Mouse (Mus musculus): ENCODE measurements around the gene Crisp4. TPM values are rescaled to one million over a fixed set of nuclear protein-coding genes. Genes with fewer than 3 reads are reported as not detected.

The Crisp4 gene
- polyA plus RNA-seq (2014; fragmentation: Nextera tagmentation; extraction: Ambion mirVana) = not detected in 2 replicates

GRCm38 (mm10) chr1:18145802-18146201 is at the start of gene Crisp4:
TSS of gene Crisp4 (minus strand) at chr1:18145902.
- H3K4me2 ChIP-seq = no peak within 1 kb of the TSS
- no peak for TF ChIP-seq CTCF (IDR thresholded peaks at IDR 0.05; ENCODE audit: low read depth)
- no peaks in the 10 kb centered on the region for H3K4me1 ChIP-seq (ENCODE audit: insufficient read depth)
- ATAC-seq (ENCODE audit: insufficient read depth) (no peak), DNase-seq (no peak)
- no peaks in the 10 kb centered on the region for H3K9me3 ChIP-seq (ENCODE audit: low read depth, low read length)
- no peak within 1 kb of the TSS for H3K4me3 ChIP-seq (ENCODE audit: low read depth, low read length)
- no peaks in the 10 kb centered on the region for H3K27me3 ChIP-seq (ENCODE audit: insufficient read depth, low read length)
- no peaks in the 10 kb centered on the region for H3K36me3 ChIP-seq (ENCODE audit: insufficient read depth)
- H3K9ac ChIP-seq = no peak within 1 kb of the TSS
- WGBS = 70% methylated on average over 3 of the region's 3 CpGs
- H3K27ac ChIP-seq (ENCODE audit: low read depth) = no peak within 1 kb of the TSS

- DNase-seq = no peak
- ATAC-seq (ENCODE audit: insufficient read depth) = no peak
- Histone ChIP-seq H3K4me2 (no peak overlapping the region), H3K9me3 (ENCODE audit: low read depth, low read length) (no peaks in the 10 kb centered on the region), H3K4me1 (ENCODE audit: insufficient read depth) (no peaks in the 10 kb centered on the region), H3K4me3 (ENCODE audit: low read depth, low read length) (no peak overlapping the region), H3K27ac (ENCODE audit: low read depth) (no peak overlapping the region), H3K36me3 (ENCODE audit: insufficient read depth) (no peaks in the 10 kb centered on the region), H3K9ac (no peak overlapping the region), H3K27me3 (ENCODE audit: insufficient read depth, low read length) (no peaks in the 10 kb centered on the region)
- TF ChIP-seq CTCF (IDR thresholded peaks at IDR 0.05; ENCODE audit: low read depth) = no peak
- WGBS = 41% methylated on average over 4 of the region's 4 CpGs
Measured at GRCm38 (mm10) chr1:18191719-18192118, 46.0 kb upstream of the Crisp4 start.

GRCm38 (mm10) chr1:18190714-18191712 is 45.3 kb upstream of the Crisp4 start:
- WGBS = 7% methylated on average over 1 of the region's 1 CpGs
- no peaks in the 10 kb centered on the region for H3K9me3 ChIP-seq (ENCODE audit: low read depth, low read length)
- ATAC-seq (ENCODE audit: insufficient read depth) (no peak), DNase-seq (no peak)
- H3K4me3 ChIP-seq (ENCODE audit: low read depth, low read length) = no peak overlapping the region
- no peaks in the 10 kb centered on the region for H3K4me1 ChIP-seq (ENCODE audit: insufficient read depth)
- no peak overlapping the region for H3K27ac ChIP-seq (ENCODE audit: low read depth)
- no peaks in the 10 kb centered on the region for H3K36me3 ChIP-seq (ENCODE audit: insufficient read depth)
- no peak for TF ChIP-seq CTCF (IDR thresholded peaks at IDR 0.05; ENCODE audit: low read depth)
- H3K9ac ChIP-seq = no peak overlapping the region
- no peaks in the 10 kb centered on the region for H3K27me3 ChIP-seq (ENCODE audit: insufficient read depth, low read length)
- H3K4me2 ChIP-seq = no peak overlapping the region

- H3K27ac ChIP-seq (ENCODE audit: low read depth) = no peak overlapping the region
- no peak for TF ChIP-seq CTCF (IDR thresholded peaks at IDR 0.05; ENCODE audit: low read depth)
- 58% methylated on average over 3 of the region's 3 CpGs for WGBS
- H3K4me3 ChIP-seq (ENCODE audit: low read depth, low read length) = no peak overlapping the region
- no peaks in the 10 kb centered on the region for H3K9me3 ChIP-seq (ENCODE audit: low read depth, low read length)
- DNase-seq = peak; percentile 75
- no peaks in the 10 kb centered on the region for H3K27me3 ChIP-seq (ENCODE audit: insufficient read depth, low read length)
- ATAC-seq (ENCODE audit: insufficient read depth) = peak; percentile 96
- H3K4me1 ChIP-seq (ENCODE audit: insufficient read depth) = no peaks in the 10 kb centered on the region
- no peak overlapping the region for H3K4me2 ChIP-seq
- H3K36me3 ChIP-seq (ENCODE audit: insufficient read depth) = no peaks in the 10 kb centered on the region
- no peak overlapping the region for H3K9ac ChIP-seq
Measured at GRCm38 (mm10) chr1:18181167-18181566, 35.5 kb upstream of the Crisp4 start.

GRCm38 (mm10) chr1:18170573-18170972 is 24.9 kb upstream of the Crisp4 start:
- H3K27me3 ChIP-seq (ENCODE audit: insufficient read depth, low read length) = no peaks in the 10 kb centered on the region
- H3K4me1 ChIP-seq (ENCODE audit: insufficient read depth) = no peaks in the 10 kb centered on the region
- no peak overlapping the region for H3K4me3 ChIP-seq (ENCODE audit: low read depth, low read length)
- DNase-seq (no peak), ATAC-seq (ENCODE audit: insufficient read depth) (no peak)
- 52% methylated on average over 4 of the region's 4 CpGs for WGBS
- H3K36me3 ChIP-seq (ENCODE audit: insufficient read depth) = no peaks in the 10 kb centered on the region
- no peak overlapping the region for H3K4me2 ChIP-seq
- H3K27ac ChIP-seq (ENCODE audit: low read depth) = no peak overlapping the region
- TF ChIP-seq CTCF (IDR thresholded peaks at IDR 0.05; ENCODE audit: low read depth) = no peak
- H3K9me3 ChIP-seq (ENCODE audit: low read depth, low read length) = no peaks in the 10 kb centered on the region
- no peak overlapping the region for H3K9ac ChIP-seq

GRCm38 (mm10) chr1:18168261-18168660 is 22.6 kb upstream of the Crisp4 start:
- Histone ChIP-seq H3K36me3 (ENCODE audit: insufficient read depth) (no peaks in the 10 kb centered on the region), H3K4me3 (ENCODE audit: low read depth, low read length) (no peak overlapping the region), H3K27me3 (ENCODE audit: insufficient read depth, low read length) (no peaks in the 10 kb centered on the region), H3K4me1 (ENCODE audit: insufficient read depth) (no peaks in the 10 kb centered on the region), H3K9me3 (ENCODE audit: low read depth, low read length) (no peaks in the 10 kb centered on the region), H3K4me2 (no peak overlapping the region), H3K9ac (no peak overlapping the region), H3K27ac (ENCODE audit: low read depth) (no peak overlapping the region)
- ATAC-seq (ENCODE audit: insufficient read depth) (no peak), DNase-seq (no peak)
- no peak for TF ChIP-seq CTCF (IDR thresholded peaks at IDR 0.05; ENCODE audit: low read depth)
- 72% methylated on average over 1 of the region's 1 CpGs for WGBS

GRCm38 (mm10) chr1:18159082-18159481 is 13.4 kb upstream of the Crisp4 start:
- H3K4me1 ChIP-seq (ENCODE audit: insufficient read depth) = no peaks in the 10 kb centered on the region
- TF ChIP-seq CTCF (IDR thresholded peaks at IDR 0.05; ENCODE audit: low read depth) = no peak
- ATAC-seq (ENCODE audit: insufficient read depth) = no peak
- H3K9ac ChIP-seq = no peak overlapping the region
- H3K27me3 ChIP-seq (ENCODE audit: insufficient read depth, low read length) = no peaks in the 10 kb centered on the region
- H3K4me2 ChIP-seq = no peak overlapping the region
- H3K36me3 ChIP-seq (ENCODE audit: insufficient read depth) = no peaks in the 10 kb centered on the region
- DNase-seq = no peak
- WGBS = 83% methylated on average over 6 of the region's 6 CpGs
- H3K27ac ChIP-seq (ENCODE audit: low read depth) = no peak overlapping the region
- H3K4me3 ChIP-seq (ENCODE audit: low read depth, low read length) = no peak overlapping the region
- no peaks in the 10 kb centered on the region for H3K9me3 ChIP-seq (ENCODE audit: low read depth, low read length)
